Mouse (Mus musculus) retina, postnatal 7 days (tissue): ENCODE results near the gene Acadl.

Source experiments
- DNase-seq: peaks from one replicate; pipeline ENCODE4 v3.0.0-alpha.2; 2012; ENCODE audit warnings: low read depth, low spot score

Acadl gene

GRCm38 (mm10) chr1:66862712-66863511 is at the start of gene Acadl:
TSS of gene Acadl (minus strand) at chr1:66863277.
- DNase-seq = peak; percentile 25

- DNase-seq = no peak
Observed at GRCm38 (mm10) chr1:66912305-66912704, 49.2 kb upstream of the Acadl start.

- DNase-seq = no peak
Observed at GRCm38 (mm10) chr1:66902566-66902965, 39.5 kb upstream of the Acadl start.

- DNase-seq = no peak
Observed at GRCm38 (mm10) chr1:66900946-66901345, 37.9 kb upstream of the Acadl start.

GRCm38 (mm10) chr1:66898261-66898660 is 35.2 kb upstream of the Acadl start:
- DNase-seq = no peak

- no peak for DNase-seq
Observed at GRCm38 (mm10) chr1:66896556-66896955, 33.5 kb upstream of the Acadl start.

- DNase-seq = no peak
Observed at GRCm38 (mm10) chr1:66896125-66896524, 33.0 kb upstream of the Acadl start.

- DNase-seq = no peak
Observed at GRCm38 (mm10) chr1:66895837-66896118, 32.7 kb upstream of the Acadl start.

GRCm38 (mm10) chr1:66895093-66895836 is 32.2 kb upstream of the Acadl start:
- DNase-seq = no peak

- DNase-seq = no peak
Observed at GRCm38 (mm10) chr1:66887175-66887574, 24.1 kb upstream of the Acadl start.

- no peak for DNase-seq
Observed at GRCm38 (mm10) chr1:66880217-66880616, 17.1 kb upstream of the Acadl start.

GRCm38 (mm10) chr1:66874740-66875139 is 11.7 kb upstream of the Acadl start:
- no peak for DNase-seq

- no peak for DNase-seq
Observed at GRCm38 (mm10) chr1:66871591-66871990, 8.5 kb upstream of the Acadl start.

GRCm38 (mm10) chr1:66865633-66866032 is 2.6 kb upstream of the Acadl start:
- DNase-seq = no peak

GRCm38 (mm10) chr1:66863741-66864495 is 841 bp upstream of the Acadl start:
- DNase-seq = no peak

GRCm38 (mm10) chr1:66861764-66862672 is 1.1 kb downstream of the Acadl start:
- DNase-seq = no peak

- DNase-seq = no peak
Observed at GRCm38 (mm10) chr1:66847506-66847905, 15.6 kb downstream of the Acadl start.

- no peak for DNase-seq
Observed at GRCm38 (mm10) chr1:66845690-66846318, 17.3 kb downstream of the Acadl start.

- no peak for DNase-seq
Observed at GRCm38 (mm10) chr1:66841938-66842337, 21.1 kb downstream of the Acadl start.

- DNase-seq = no peak
Observed at GRCm38 (mm10) chr1:66841510-66841909, 21.6 kb downstream of the Acadl start.
